Mouse (Mus musculus): ENCODE data around the gene Mindy4. TPM values are rescaled to one million over a fixed set of nuclear protein-coding genes. Genes with fewer than 3 reads are reported as not detected.

Mindy4 gene
- polyA plus RNA-seq, 1 experiment from 2014 or later = 24.2 TPM

DNA sequence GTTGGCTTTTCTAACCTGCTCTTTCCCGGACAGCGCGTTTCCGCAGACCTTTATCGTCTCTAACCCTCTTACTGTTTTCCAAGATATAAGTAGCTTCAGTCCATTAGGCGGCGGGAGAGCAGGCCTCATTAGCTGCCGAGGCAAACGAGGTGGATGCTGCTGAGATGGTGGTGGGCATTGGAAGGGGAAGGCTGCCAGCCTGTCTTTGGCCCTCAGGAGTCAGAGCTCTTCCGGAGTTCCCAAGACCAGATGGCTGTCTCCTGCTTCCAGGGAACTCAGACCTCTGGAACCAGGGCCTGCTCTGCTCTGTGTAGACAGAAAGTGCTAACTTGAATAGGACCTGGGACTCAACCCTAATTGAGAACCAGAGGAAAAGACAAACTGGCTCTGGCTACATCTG is 140.3 kb downstream of the Mindy4 start:
- H3K9me3 ChIP-seq (ENCODE audit: control insufficient read depth, low read length) = no peaks in the 10 kb centered on the region
- no peaks in the 10 kb centered on the region for H3K27me3 ChIP-seq (ENCODE audit: control insufficient read depth, insufficient read depth, low read length)
- DNase-seq (ENCODE audit: low spot score, missing footprints) = no peak
- no peak overlapping the region for H3K9ac ChIP-seq (ENCODE audit: low read length)
- no peaks in the 10 kb centered on the region for H3K4me1 ChIP-seq (ENCODE audit: control insufficient read depth, insufficient read depth, low read length)
- no peak overlapping the region for H3K4me2 ChIP-seq
- 87% methylated on average over 10 of the region's 10 CpGs for WGBS
- no peak for ATAC-seq (ENCODE audit: low FRiP score)
- H3K4me3 ChIP-seq (ENCODE audit: low read depth, low read length) = no peak overlapping the region
- no peak overlapping the region for H3K27ac ChIP-seq (ENCODE audit: low read depth, low read length)
- no peaks in the 10 kb centered on the region for H3K36me3 ChIP-seq (ENCODE audit: control insufficient read depth, insufficient read depth, low read length)

DNA sequence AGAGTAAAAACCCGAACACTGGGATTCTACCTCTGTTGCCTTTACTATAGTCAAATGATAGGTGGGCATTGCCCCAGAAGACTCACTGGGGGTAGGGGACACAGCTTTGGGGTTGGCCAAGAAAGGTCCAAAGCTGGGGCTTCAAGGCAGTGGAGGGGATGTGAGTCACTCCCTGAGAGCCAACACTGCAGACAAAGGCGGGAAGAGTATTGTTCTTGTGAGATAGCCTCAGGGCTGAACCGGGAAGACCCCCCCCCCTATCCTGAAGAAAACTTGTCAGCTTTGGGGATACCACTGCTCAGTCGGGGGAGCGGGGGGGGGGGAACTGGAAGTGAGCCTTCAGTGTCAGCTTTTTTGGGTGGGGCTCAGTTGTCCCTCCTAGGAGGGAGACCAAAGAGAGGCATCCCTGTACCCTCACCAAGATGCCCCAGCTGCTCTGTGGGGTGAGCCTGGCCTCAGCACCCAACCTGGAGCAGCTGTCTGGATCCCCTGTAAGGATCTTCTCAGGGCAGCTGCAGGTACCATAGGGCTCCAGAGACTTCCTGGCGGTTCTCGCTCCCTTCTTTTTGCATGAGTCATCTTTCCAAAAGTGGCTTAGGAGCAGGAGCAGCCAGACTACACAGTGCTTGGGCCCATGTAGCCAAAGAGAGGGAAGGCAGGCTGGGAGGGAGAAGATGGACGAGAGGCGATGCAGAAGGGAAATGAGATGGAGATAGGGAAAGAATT is 141.3 kb downstream of the Mindy4 start:
- ATAC-seq (ENCODE audit: low FRiP score) (no peak), DNase-seq (ENCODE audit: low spot score, missing footprints) (no peak)
- H3K4me1 ChIP-seq (ENCODE audit: control insufficient read depth, insufficient read depth, low read length) = no peaks in the 10 kb centered on the region
- no peak overlapping the region for H3K4me2 ChIP-seq
- no peaks in the 10 kb centered on the region for H3K27me3 ChIP-seq (ENCODE audit: control insufficient read depth, insufficient read depth, low read length)
- no peaks in the 10 kb centered on the region for H3K36me3 ChIP-seq (ENCODE audit: control insufficient read depth, insufficient read depth, low read length)
- 89% methylated on average over 9 of the region's 9 CpGs for WGBS
- H3K4me3 ChIP-seq (ENCODE audit: low read depth, low read length) = no peak overlapping the region
- H3K9ac ChIP-seq (ENCODE audit: low read length) = no peak overlapping the region
- no peak overlapping the region for H3K27ac ChIP-seq (ENCODE audit: low read depth, low read length)
- H3K9me3 ChIP-seq (ENCODE audit: control insufficient read depth, low read length) = no peaks in the 10 kb centered on the region

DNA sequence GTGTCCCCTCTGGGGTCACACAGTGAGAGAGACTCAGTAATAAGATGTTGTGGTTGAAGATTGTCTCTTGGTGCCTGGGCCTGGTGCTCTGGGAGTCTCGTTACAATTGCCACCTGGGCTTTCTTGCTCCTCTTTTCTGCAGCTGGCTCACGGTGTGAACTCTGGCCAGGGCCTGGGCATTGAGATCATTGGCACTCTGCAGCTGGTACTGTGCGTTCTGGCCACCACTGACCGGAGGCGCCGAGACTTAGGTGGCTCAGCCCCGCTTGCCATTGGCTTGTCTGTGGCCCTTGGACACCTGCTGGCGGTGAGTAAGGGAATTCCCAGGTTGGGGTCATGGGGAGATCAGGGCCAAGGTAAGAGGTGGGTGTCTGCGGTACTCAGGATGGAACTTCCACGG is 142.1 kb downstream of the Mindy4 start:
- WGBS = 90% methylated on average over 10 of the region's 10 CpGs
- no peaks in the 10 kb centered on the region for H3K36me3 ChIP-seq (ENCODE audit: control insufficient read depth, insufficient read depth, low read length)
- no peak overlapping the region for H3K9ac ChIP-seq (ENCODE audit: low read length)
- no peak for ATAC-seq (ENCODE audit: low FRiP score)
- no peaks in the 10 kb centered on the region for H3K27me3 ChIP-seq (ENCODE audit: control insufficient read depth, insufficient read depth, low read length)
- no peaks in the 10 kb centered on the region for H3K4me1 ChIP-seq (ENCODE audit: control insufficient read depth, insufficient read depth, low read length)
- H3K27ac ChIP-seq (ENCODE audit: low read depth, low read length) = no peak overlapping the region
- no peak overlapping the region for H3K4me2 ChIP-seq
- H3K9me3 ChIP-seq (ENCODE audit: control insufficient read depth, low read length) = no peaks in the 10 kb centered on the region
- H3K4me3 ChIP-seq (ENCODE audit: low read depth, low read length) = no peak overlapping the region
- DNase-seq (ENCODE audit: low spot score, missing footprints) = no peak

DNA sequence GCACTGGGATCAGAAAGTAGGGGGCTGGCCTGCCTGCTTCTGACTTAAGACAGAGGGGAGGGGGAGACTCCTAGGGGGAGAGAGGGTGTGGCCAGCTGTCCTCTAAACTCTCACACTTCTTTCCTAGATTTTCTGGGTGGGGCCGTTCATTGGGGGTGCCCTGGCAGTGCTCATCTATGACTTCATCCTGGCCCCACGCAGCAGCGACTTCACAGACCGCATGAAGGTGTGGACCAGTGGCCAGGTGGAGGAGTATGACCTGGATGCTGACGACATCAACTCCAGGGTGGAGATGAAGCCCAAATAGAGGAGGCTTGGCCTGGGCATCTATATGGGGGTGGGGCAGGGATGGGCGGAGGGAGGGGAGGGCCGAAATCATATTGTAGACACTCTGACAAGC is 143.3 kb downstream of the Mindy4 start:
- 91% methylated on average over 7 of the region's 7 CpGs for WGBS
- H3K4me2 ChIP-seq = no peak overlapping the region
- no peak overlapping the region for H3K9ac ChIP-seq (ENCODE audit: low read length)
- no peak for DNase-seq (ENCODE audit: low spot score, missing footprints)
- no peaks in the 10 kb centered on the region for H3K36me3 ChIP-seq (ENCODE audit: control insufficient read depth, insufficient read depth, low read length)
- H3K4me3 ChIP-seq (ENCODE audit: low read depth, low read length) = no peak overlapping the region
- ATAC-seq (ENCODE audit: low FRiP score) = no peak
- H3K4me1 ChIP-seq (ENCODE audit: control insufficient read depth, insufficient read depth, low read length) = no peaks in the 10 kb centered on the region
- no peaks in the 10 kb centered on the region for H3K27me3 ChIP-seq (ENCODE audit: control insufficient read depth, insufficient read depth, low read length)
- H3K27ac ChIP-seq (ENCODE audit: low read depth, low read length) = no peak overlapping the region
- H3K9me3 ChIP-seq (ENCODE audit: control insufficient read depth, low read length) = no peaks in the 10 kb centered on the region

DNA sequence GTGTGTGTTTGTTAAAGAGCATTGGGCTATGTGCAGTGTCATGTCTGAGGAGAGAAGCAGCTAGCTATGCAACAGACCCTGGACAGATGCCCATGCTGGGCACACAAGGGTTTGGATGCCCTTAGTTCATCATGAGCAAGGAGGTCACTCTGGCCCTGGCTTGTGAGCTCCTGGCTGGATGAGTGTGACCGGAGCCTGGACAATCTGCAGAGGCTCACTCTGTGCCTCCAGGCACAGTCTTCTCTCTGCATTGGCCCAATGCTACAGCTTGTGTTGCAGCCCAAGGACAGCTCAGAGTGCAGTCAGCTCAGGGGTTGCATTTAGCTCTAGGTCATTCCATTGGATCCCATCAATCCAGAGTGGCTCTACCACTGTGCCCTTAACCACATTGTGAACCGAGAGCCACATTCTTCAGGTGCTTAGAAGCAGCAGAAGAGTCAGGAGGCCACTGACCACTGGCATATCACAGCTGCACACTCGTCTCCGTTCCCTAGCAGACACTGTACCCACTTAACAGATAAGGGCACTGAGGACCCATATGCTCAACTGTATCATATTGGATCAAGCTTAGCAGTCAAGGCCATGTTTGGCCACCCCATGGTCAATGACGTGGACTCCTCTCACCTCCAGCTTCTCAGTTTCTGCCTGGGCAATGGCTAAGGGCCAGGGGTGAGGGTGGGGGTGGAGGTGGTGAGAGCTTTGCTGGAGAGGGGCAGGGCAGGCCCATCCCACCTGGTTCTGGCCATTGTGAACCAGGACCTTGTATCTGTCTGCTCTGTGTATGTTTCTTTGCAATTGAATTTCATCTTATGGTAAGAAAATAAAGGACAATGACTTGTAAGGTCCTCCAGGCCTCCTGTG is 144.8 kb downstream of the Mindy4 start:
- H3K27ac ChIP-seq (ENCODE audit: low read depth, low read length) = no peak overlapping the region
- WGBS = 81% methylated on average over 5 of the region's 5 CpGs
- no peaks in the 10 kb centered on the region for H3K27me3 ChIP-seq (ENCODE audit: control insufficient read depth, insufficient read depth, low read length)
- ATAC-seq (ENCODE audit: low FRiP score) (no peak), DNase-seq (ENCODE audit: low spot score, missing footprints) (no peak)
- no peaks in the 10 kb centered on the region for H3K9me3 ChIP-seq (ENCODE audit: control insufficient read depth, low read length)
- H3K4me2 ChIP-seq = no peak overlapping the region
- no peak overlapping the region for H3K9ac ChIP-seq (ENCODE audit: low read length)
- no peak overlapping the region for H3K4me3 ChIP-seq (ENCODE audit: low read depth, low read length)
- H3K36me3 ChIP-seq (ENCODE audit: control insufficient read depth, insufficient read depth, low read length) = no peaks in the 10 kb centered on the region
- no peaks in the 10 kb centered on the region for H3K4me1 ChIP-seq (ENCODE audit: control insufficient read depth, insufficient read depth, low read length)

DNA sequence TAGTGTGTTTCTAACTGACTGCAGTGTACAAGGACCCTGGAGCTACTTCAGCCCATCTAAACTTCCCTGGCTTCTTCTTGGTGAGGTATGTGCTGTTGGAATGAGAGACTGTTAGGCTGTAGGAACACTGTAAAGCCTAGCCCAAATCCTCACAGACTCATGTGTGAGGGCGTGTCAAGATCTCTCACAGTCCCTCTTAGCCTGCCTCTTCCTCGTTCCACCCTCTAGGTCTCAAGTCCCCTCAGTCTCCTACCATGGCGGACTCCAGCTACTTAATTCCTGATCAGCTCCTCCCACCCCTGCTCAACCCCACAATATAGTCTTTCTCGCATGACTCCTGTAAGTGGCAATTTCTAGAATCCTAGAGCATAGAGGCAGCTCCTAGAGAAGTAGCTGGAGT is 146.0 kb downstream of the Mindy4 start:
- H3K9ac ChIP-seq (ENCODE audit: low read length) = no peak overlapping the region
- no peak for ATAC-seq (ENCODE audit: low FRiP score)
- no peaks in the 10 kb centered on the region for H3K36me3 ChIP-seq (ENCODE audit: control insufficient read depth, insufficient read depth, low read length)
- WGBS = 77% methylated on average over 4 of the region's 4 CpGs
- H3K27ac ChIP-seq (ENCODE audit: low read depth, low read length) = no peak overlapping the region
- no peaks in the 10 kb centered on the region for H3K4me1 ChIP-seq (ENCODE audit: control insufficient read depth, insufficient read depth, low read length)
- no peak for DNase-seq (ENCODE audit: low spot score, missing footprints)
- H3K9me3 ChIP-seq (ENCODE audit: control insufficient read depth, low read length) = no peaks in the 10 kb centered on the region
- no peaks in the 10 kb centered on the region for H3K27me3 ChIP-seq (ENCODE audit: control insufficient read depth, insufficient read depth, low read length)
- H3K4me2 ChIP-seq = no peak overlapping the region
- no peak overlapping the region for H3K4me3 ChIP-seq (ENCODE audit: low read depth, low read length)

DNA sequence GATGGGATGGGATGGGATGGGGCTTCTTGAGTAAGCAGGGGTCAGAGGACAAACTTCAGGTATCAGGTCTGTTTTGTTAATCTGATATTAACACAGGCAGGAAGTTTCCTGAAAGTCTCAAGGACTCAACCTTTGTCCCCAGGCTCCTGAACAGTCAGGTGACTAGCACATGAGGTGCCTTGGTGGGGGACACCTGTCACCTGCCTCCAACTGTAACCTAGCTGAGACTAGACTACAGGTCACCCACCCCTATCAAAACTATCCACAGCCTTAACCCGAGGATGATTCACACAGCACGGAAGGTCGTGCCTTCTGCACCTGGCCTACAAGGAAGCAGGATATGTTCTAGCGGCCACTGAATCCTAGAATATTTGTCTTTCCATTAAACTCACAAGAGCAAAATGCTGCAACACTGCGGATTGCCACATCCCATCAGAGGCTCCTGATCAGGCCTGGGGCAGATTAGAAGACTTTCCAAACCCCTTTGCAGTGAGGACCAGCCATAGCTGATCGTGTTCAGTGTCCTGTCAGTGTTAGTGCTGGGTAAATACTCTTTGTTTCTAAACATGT is 147.3 kb downstream of the Mindy4 start:
- Histone ChIP-seq H3K9me3 (ENCODE audit: control insufficient read depth, low read length) (no peaks in the 10 kb centered on the region), H3K36me3 (ENCODE audit: control insufficient read depth, insufficient read depth, low read length) (no peaks in the 10 kb centered on the region), H3K4me1 (ENCODE audit: control insufficient read depth, insufficient read depth, low read length) (no peaks in the 10 kb centered on the region), H3K4me2 (no peak overlapping the region), H3K9ac (ENCODE audit: low read length) (no peak overlapping the region), H3K27ac (ENCODE audit: low read depth, low read length) (no peak overlapping the region), H3K4me3 (ENCODE audit: low read depth, low read length) (no peak overlapping the region), H3K27me3 (ENCODE audit: control insufficient read depth, insufficient read depth, low read length) (no peaks in the 10 kb centered on the region)
- WGBS = 92% methylated on average over 6 of the region's 6 CpGs
- no peak for DNase-seq (ENCODE audit: low spot score, missing footprints)
- no peak for ATAC-seq (ENCODE audit: low FRiP score)

DNA sequence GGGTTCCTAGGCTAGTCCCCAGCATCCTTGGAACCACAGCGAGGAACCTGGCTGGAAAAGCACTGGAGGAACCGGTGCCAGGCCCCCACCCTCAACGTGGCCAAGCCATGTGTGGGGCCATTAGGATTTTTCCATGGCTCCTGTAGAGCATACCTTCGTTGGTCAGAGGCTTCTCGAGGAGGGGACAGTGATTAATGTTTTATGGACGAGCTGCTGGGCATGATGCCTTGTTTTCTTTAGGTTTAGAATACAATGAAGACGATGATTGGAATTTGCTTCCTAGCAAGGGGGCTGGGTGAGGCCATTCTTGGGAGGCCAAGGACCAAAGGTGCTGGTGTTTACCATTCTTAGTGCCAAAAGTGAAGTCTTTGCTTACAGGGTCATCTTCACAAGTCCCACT is 148.5 kb downstream of the Mindy4 start:
- Histone ChIP-seq H3K36me3 (ENCODE audit: control insufficient read depth, insufficient read depth, low read length) (no peaks in the 10 kb centered on the region), H3K4me3 (ENCODE audit: low read depth, low read length) (no peak overlapping the region), H3K9me3 (ENCODE audit: control insufficient read depth, low read length) (no peaks in the 10 kb centered on the region), H3K4me1 (ENCODE audit: control insufficient read depth, insufficient read depth, low read length) (no peaks in the 10 kb centered on the region), H3K27me3 (ENCODE audit: control insufficient read depth, insufficient read depth, low read length) (no peaks in the 10 kb centered on the region), H3K4me2 (no peak overlapping the region), H3K9ac (ENCODE audit: low read length) (no peak overlapping the region), H3K27ac (ENCODE audit: low read depth, low read length) (no peak overlapping the region)
- DNase-seq (ENCODE audit: low spot score, missing footprints) (no peak), ATAC-seq (ENCODE audit: low FRiP score) (no peak)
- WGBS = 83% methylated on average over 7 of the region's 7 CpGs
